Mouse (Mus musculus) lung, embryonic 15.5 days (tissue): ENCODE results near the gene Itga2b. TPM values are rescaled to one million over a fixed set of nuclear protein-coding genes. Genes with fewer than 3 reads are reported as not detected.
A peak's percentile ranks its signal among the peaks of the same experiment; 100 is the strongest.
"Not testable (repeated sequence)": the region's sequence is repeated elsewhere in the genome, so short reads cannot be mapped to it uniquely, and the experiment has no call there.

Source experiments
- ATAC-seq: fragments of 200-750 bp; cut with Nextera tagmentation; 2 replicates; pipeline ENCODE4 v1.8.0; 2017; ENCODE audit warnings: moderate number of reproducible peaks, borderline replicate concordance; ENCODE audit not compliant: low FRiP score, low TSS enrichment; ENCODE audit errors: extremely low read depth
- H3K27ac ChIP-seq: fragments of 300-500 bp; sonication (generic); 2 replicates; pipeline ENCODE4 v1.5.1; 2015; ENCODE audit warnings: moderate library complexity, mild to moderate bottlenecking, inconsistent platforms
- H3K27me3 ChIP-seq: fragments of 300-500 bp; sonication (generic); 2 replicates; pipeline ENCODE4 v1.6.1; 2015; ENCODE audit warnings: inconsistent platforms
- H3K36me3 ChIP-seq: fragments of 300-500 bp; sonication (generic); 2 replicates; pipeline ENCODE4 v1.6.1; 2015; ENCODE audit warnings: inconsistent platforms
- H3K4me1 ChIP-seq: fragments of 300-500 bp; sonication (generic); 2 replicates; pipeline ENCODE4 v1.6.1; 2015; ENCODE audit warnings: inconsistent platforms
- H3K4me2 ChIP-seq: fragments of 300-500 bp; sonication (generic); 2 replicates; pipeline ENCODE4 v1.6.1; 2015; ENCODE audit warnings: inconsistent platforms, mild to moderate bottlenecking, moderate library complexity
- H3K4me3 ChIP-seq: fragments of 300-500 bp; sonication (generic); 2 replicates; pipeline ENCODE4 v1.5.1; 2015; ENCODE audit warnings: mild to moderate bottlenecking, inconsistent platforms
- H3K9ac ChIP-seq: fragments of 300-500 bp; sonication (generic); 2 replicates; pipeline ENCODE4 v1.6.1; 2015; ENCODE audit warnings: inconsistent platforms
- H3K9me3 ChIP-seq: fragments of 300-500 bp; sonication (generic); 2 replicates; pipeline ENCODE4 v1.6.1; 2016; ENCODE audit warnings: inconsistent platforms
- WGBS: fragments of 180-500 bp; shearing (Covaris S2); methylation state at CpG from one replicate; pipeline ENCODE4 v1.1.7; 2015; 5-methylcytosine and 5-hydroxymethylcytosine counted together
- polyA plus RNA-seq: library from polyadenylated mRNA; unstranded; fragments of >200 nt; fragmentation: Nextera tagmentation; extraction: Ambion mirVana; gene quantifications from 2 replicates; pipeline ENCODE4 v1.2.1, GENCODE M21; 2015

The Itga2b gene
- polyA plus RNA-seq, 1 experiment from 2014 or later, result 8.9 TPM

DNA sequence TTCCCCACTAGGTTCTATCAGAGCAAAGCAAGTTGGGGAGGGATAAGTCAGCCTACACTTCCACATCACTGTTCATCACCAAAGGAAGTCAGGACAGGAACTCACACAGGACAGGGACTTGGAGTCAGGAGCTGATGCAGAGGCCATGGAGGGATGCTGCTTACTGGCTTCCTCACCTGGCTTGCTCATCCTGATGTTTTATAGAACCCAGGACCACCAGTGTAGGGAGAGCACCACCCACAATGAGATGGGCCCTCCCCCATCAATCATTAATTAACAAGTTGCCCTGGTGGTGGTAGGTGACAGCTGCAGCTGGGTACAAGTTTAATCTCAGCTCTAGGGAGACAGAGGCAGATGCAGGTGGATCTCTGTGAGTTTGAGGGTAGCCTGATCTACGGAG is 52.8 kb downstream of the Itga2b start:
- H3K4me2 ChIP-seq, result no peak overlapping the region
- WGBS, result 69% methylated on average over 1 of the region's 1 CpGs
- no peak for ATAC-seq

DNA sequence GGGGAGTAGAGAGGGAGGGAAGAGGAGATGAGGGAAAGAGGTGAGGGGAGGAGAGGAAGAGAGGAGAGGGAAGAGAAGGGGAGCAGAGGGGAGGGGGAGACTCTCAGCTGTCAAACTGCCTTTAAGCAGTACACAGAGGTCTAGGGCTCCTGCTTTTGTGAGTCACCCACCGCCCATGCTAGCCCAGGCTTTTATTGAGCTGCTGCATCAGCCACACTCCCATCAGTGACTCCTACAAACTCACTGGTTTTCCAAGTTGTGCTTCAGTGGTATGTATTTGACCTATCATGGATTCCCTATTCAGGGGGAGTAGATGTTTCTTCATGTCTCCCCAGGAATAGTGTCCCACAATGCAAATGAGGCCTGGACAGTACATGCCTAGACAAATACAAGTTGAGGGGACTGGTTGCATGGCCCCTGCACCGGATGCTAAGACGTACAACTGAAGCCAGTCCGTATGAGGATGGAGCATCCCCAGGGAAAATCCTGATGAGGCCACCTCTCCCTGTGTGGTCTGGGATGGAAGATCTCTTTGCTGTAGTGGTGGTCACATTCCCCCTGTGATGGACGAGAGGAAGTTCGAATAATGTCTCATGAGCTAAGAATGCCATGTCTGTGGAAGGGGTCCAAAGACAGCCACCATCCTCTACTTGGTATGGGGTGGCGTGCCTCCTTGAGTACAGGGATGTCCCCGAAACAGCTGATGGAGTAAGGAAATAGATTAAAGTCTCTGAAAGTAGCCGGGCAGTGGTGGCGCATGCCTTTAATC is 54.7 kb downstream of the Itga2b start:
- WGBS, result 63% methylated on average over 10 of the region's 10 CpGs
- Histone ChIP-seq H3K4me2 (no peak overlapping the region), H3K4me1 (peaks cover 9% of the 10 kb centered on the region), H3K36me3 (no peaks in the 10 kb centered on the region), H3K9ac (no peak overlapping the region), H3K9me3 (no peaks in the 10 kb centered on the region), H3K27me3 (no peaks in the 10 kb centered on the region), H3K4me3 (no peak overlapping the region), H3K27ac (no peak overlapping the region)
- no peak for ATAC-seq

More for the DNA sequence above, 52.8 kb downstream of the Itga2b start:
- Histone ChIP-seq H3K4me1 (no peaks in the 10 kb centered on the region), H3K4me3 (no peak overlapping the region), H3K36me3 (no peaks in the 10 kb centered on the region), H3K9ac (no peak overlapping the region), H3K9me3 (no peaks in the 10 kb centered on the region), H3K27ac (no peak overlapping the region), H3K27me3 (no peaks in the 10 kb centered on the region)

DNA sequence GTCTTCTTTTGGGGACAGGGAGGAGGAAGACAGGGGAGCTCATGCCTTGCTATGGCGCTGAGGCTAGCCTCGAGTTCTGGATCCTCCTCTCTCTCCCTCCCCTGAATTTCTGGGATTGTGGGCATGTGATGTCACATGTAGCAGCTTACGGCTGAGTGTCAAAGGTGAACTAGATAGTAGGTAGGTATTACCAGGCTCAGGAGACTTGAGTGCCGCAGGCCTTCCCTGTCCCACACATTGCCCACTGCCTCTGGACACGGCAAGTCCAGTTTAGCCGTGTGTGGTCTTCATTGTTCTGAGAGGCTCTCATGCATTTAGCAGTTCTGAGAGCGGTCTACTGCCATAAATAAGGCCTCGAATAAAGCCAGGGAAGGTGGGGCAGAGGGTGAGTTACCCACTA is 56.9 kb downstream of the Itga2b start:
- 70% methylated on average over 8 of the region's 8 CpGs for WGBS
- no peak overlapping the region for H3K27ac ChIP-seq
- H3K27me3 ChIP-seq, result no peaks in the 10 kb centered on the region
- no peaks in the 10 kb centered on the region for H3K9me3 ChIP-seq
- H3K36me3 ChIP-seq, result no peaks in the 10 kb centered on the region
- no peak overlapping the region for H3K4me2 ChIP-seq
- H3K4me3 ChIP-seq, result no peak overlapping the region
- no peak overlapping the region for H3K9ac ChIP-seq
- ATAC-seq, result no peak
- H3K4me1 ChIP-seq, result peaks cover 19% of the 10 kb centered on the region

- Histone ChIP-seq H3K36me3 (no peaks in the 10 kb centered on the region), H3K27ac (0 out of 2 replicates have a peak overlapping the region, but pooled peaks have one; percentile 1), H3K4me2 (peak overlapping the region; percentile 9; the same call in 1 of the 2 replicates), H3K9ac (no peak overlapping the region), H3K9me3 (no peaks in the 10 kb centered on the region), H3K27me3 (no peaks in the 10 kb centered on the region), H3K4me3 (no peak overlapping the region), H3K4me1 (peaks cover 23% of the 10 kb centered on the region)
- 6% methylated on average over 11 of the region's 11 CpGs for WGBS
- no peak for ATAC-seq
Observed at GRCm38 (mm10) chr11:102411704-102412103, 58.2 kb downstream of the Itga2b start.

- no peaks in the 10 kb centered on the region for H3K9me3 ChIP-seq
- no peak overlapping the region for H3K4me3 ChIP-seq
- WGBS, result 52% methylated on average over 3 of the region's 3 CpGs
- no peak overlapping the region for H3K9ac ChIP-seq
- H3K4me1 ChIP-seq, result peaks cover 29% of the 10 kb centered on the region
- 0 out of 2 replicates have a peak overlapping the region, but pooled peaks have one; percentile 1 for H3K27ac ChIP-seq
- no peak for ATAC-seq
- no peak overlapping the region for H3K4me2 ChIP-seq
- no peaks in the 10 kb centered on the region for H3K27me3 ChIP-seq
- H3K36me3 ChIP-seq, result no peaks in the 10 kb centered on the region
Observed at GRCm38 (mm10) chr11:102411061-102411460, 58.9 kb downstream of the Itga2b start.

- H3K4me2 ChIP-seq, H3K27me3 ChIP-seq, H3K4me3 ChIP-seq, H3K9me3 ChIP-seq, H3K36me3 ChIP-seq, H3K9ac ChIP-seq, ATAC-seq, H3K27ac ChIP-seq: not testable (repeated sequence)
- peaks cover 37% of the 10 kb centered on the region for H3K4me1 ChIP-seq
- 94% methylated on average over 3 of the region's 3 CpGs for WGBS
Observed at GRCm38 (mm10) chr11:102410345-102410744, 59.6 kb downstream of the Itga2b start.

DNA sequence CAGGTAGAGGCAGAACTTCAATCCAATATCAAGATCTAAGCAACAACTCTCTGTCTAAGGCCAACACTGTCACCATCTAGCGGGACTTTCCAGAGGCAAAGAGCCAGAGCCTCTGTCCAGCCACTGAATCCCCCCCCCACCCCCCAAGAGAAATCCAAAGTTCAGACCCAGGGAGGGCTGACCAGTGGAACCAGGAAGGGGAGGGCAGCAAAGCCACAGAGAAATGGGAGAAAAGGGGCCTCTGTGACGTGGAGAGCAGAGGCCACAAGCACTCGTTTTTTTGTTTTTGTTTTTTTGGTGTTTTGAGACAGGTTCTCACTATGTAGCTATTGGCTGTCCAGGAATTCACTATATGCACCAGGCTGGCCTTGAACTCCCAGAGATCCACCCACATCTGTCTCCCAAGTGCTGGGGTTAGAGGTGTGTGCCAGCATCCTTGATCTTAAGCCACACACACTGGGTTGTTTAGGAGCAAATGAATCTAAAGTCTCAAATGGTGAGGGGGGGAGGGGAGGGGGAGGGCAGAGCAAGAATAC is 60.1 kb downstream of the Itga2b start:
- no peak overlapping the region for H3K4me2 ChIP-seq
- no peak overlapping the region for H3K27ac ChIP-seq
- no peak overlapping the region for H3K9ac ChIP-seq
- H3K9me3 ChIP-seq, result no peaks in the 10 kb centered on the region
- 67% methylated on average over 3 of the region's 3 CpGs for WGBS
- no peaks in the 10 kb centered on the region for H3K27me3 ChIP-seq
- H3K4me1 ChIP-seq, result peaks cover 41% of the 10 kb centered on the region
- no peaks in the 10 kb centered on the region for H3K36me3 ChIP-seq
- no peak overlapping the region for H3K4me3 ChIP-seq
- ATAC-seq, result no peak

GRCm38 (mm10) chr11:102408888-102409794 is 60.8 kb downstream of the Itga2b start:
- H3K4me3 ChIP-seq, result peak overlapping the region; percentile 97
- no peak for ATAC-seq
- peak overlapping the region; percentile 82 for H3K4me2 ChIP-seq
- peak overlapping the region; percentile 85 for H3K27ac ChIP-seq
- H3K9me3 ChIP-seq, result no peaks in the 10 kb centered on the region
- peaks cover 47% of the 10 kb centered on the region for H3K4me1 ChIP-seq
- no peaks in the 10 kb centered on the region for H3K27me3 ChIP-seq
- H3K36me3 ChIP-seq, result peaks cover 5% of the 10 kb centered on the region
- WGBS, result 31% methylated on average over 15 of the region's 15 CpGs
- peak overlapping the region; percentile 41; the same call in 1 of the 2 replicates for H3K9ac ChIP-seq

- H3K9me3 ChIP-seq, result no peaks in the 10 kb centered on the region
- peak overlapping the region; percentile 94 for H3K27ac ChIP-seq
- H3K9ac ChIP-seq, result peak overlapping the region; percentile 67
- ATAC-seq, result peak; percentile 94
- peaks cover 12% of the 10 kb centered on the region for H3K36me3 ChIP-seq
- no peaks in the 10 kb centered on the region for H3K27me3 ChIP-seq
- peak overlapping the region; percentile 97 for H3K4me3 ChIP-seq
- H3K4me1 ChIP-seq, result peaks cover 47% of the 10 kb centered on the region
- peak overlapping the region; percentile 82 for H3K4me2 ChIP-seq
- WGBS, result under 1% methylated on average over 32 of the region's 32 CpGs
Observed at GRCm38 (mm10) chr11:102408344-102408876, 61.5 kb downstream of the Itga2b start.

- Histone ChIP-seq H3K4me3 (peak within 1 kb of the TSS; percentile 97), H3K36me3 (peaks cover 18% of the 10 kb centered on the region), H3K9ac (peak within 1 kb of the TSS; percentile 87), H3K4me1 (peaks cover 47% of the 10 kb centered on the region), H3K4me2 (peak within 1 kb of the TSS; percentile 82), H3K27ac (peak within 1 kb of the TSS; percentile 94), H3K27me3 (no peaks in the 10 kb centered on the region), H3K9me3 (no peaks in the 10 kb centered on the region)
- under 1% methylated on average over 19 of the region's 19 CpGs for WGBS
- ATAC-seq, result no peak
Observed at GRCm38 (mm10) chr11:102407834-102408215, 62.1 kb downstream of the Itga2b start, which contains the start of gene Slc25a39. Slc25a39 (minus strand) TSS chr11:102407946.
